Mouse (Mus musculus) MEL (cell line): ENCODE data around the gene Olfr193.
A peak's percentile ranks its signal among the peaks of the same experiment; 100 is the strongest.
"Not testable (repeated sequence)": the region's sequence is repeated elsewhere in the genome, so short reads cannot be mapped to it uniquely, and the experiment has no call there.

Experiments used
- CTCF ChIP-seq, 3 experiments: IDR thresholded peaks in 2 of 3; conservative IDR thresholded peaks in 1 of 3; 2 replicates each; pipeline ENCODE4 v1.5.1; 2011 to 2012; ENCODE audit warnings: low read length in 3 of 3, low read depth in 2 of 3, mild to moderate bottlenecking in 2 of 3, improper control_type of control experiment in 1 of 3, inconsistent platforms in 1 of 3, mixed read lengths in 1 of 3, moderate library complexity in 1 of 3; ENCODE audit not compliant: control insufficient read depth in 1 of 3, insufficient read depth in 1 of 3, poor library complexity in 1 of 3, severe bottlenecking in 1 of 3
- EP300 ChIP-seq, 2 experiments: IDR thresholded peaks; 2 replicates each; pipeline ENCODE4 v1.6.1; 2011; ENCODE audit warnings: improper control_type of control experiment in 2 of 2, low read length in 2 of 2, low read depth in 1 of 2, mild to moderate bottlenecking in 1 of 2
- ETS1 ChIP-seq: IDR thresholded peaks from 2 replicates; pipeline ENCODE4 v1.6.1; 2012; ENCODE audit warnings: low read depth, mild to moderate bottlenecking, inconsistent platforms, low read length, improper control_type of control experiment, moderate library complexity
- HCFC1 ChIP-seq: IDR thresholded peaks from 2 replicates; pipeline ENCODE4 v1.6.1; 2012; ENCODE audit warnings: low read depth, mild to moderate bottlenecking, inconsistent platforms, low read length, improper control_type of control experiment, moderate library complexity
- MEF2A ChIP-seq: IDR thresholded peaks from 2 replicates; pipeline ENCODE4 v1.6.1; 2014; ENCODE audit warnings: low read depth, mild to moderate bottlenecking, inconsistent platforms, low read length, improper control_type of control experiment; ENCODE audit not compliant: poor library complexity, insufficient replicate concordance, severe bottlenecking; ENCODE audit errors: extremely low read depth
- POLR2AphosphoS5 ChIP-seq: IDR thresholded peaks from 2 replicates; pipeline ENCODE4 v1.6.1; 2012; ENCODE audit warnings: low read depth, borderline replicate concordance, mild to moderate bottlenecking, inconsistent platforms, low read length, moderate library complexity, mixed read lengths
- TAL1 ChIP-seq: IDR thresholded peaks from 2 replicates; pipeline ENCODE4 v1.6.1; 2012; ENCODE audit warnings: mild to moderate bottlenecking, inconsistent platforms, low read length, moderate library complexity, mixed read lengths
- UBTF ChIP-seq: IDR thresholded peaks from 2 replicates; pipeline ENCODE4 v1.6.1; 2012; ENCODE audit warnings: low read depth, mild to moderate bottlenecking, inconsistent platforms, low read length, improper control_type of control experiment, moderate library complexity, borderline replicate concordance; ENCODE audit not compliant: insufficient read depth
- USF1 ChIP-seq: IDR thresholded peaks from 2 replicates; pipeline ENCODE4 v1.6.1; 2014; ENCODE audit warnings: low read depth, mild to moderate bottlenecking, inconsistent platforms, low read length, improper control_type of control experiment, moderate library complexity
- ZNF384 ChIP-seq: IDR thresholded peaks from 2 replicates; pipeline ENCODE4 v1.6.1; 2012; ENCODE audit warnings: low read depth, mild to moderate bottlenecking, inconsistent platforms, low read length, improper control_type of control experiment

GRCm38 (mm10) chr16:59081113-59081512 is 30.6 kb downstream of the Olfr193 start:
- not testable (repeated sequence) for TF ChIP-seq CTCF (IDR thresholded peaks at IDR 0.05 in 2 of 3, conservative IDR thresholded peaks at IDR 0.05 in 1 of 3; ENCODE audit: control insufficient read depth in 1 of 3, insufficient read depth in 1 of 3, low read depth in 2 of 3, low read length in 3 of 3, poor library complexity in 1 of 3, severe bottlenecking in 1 of 3); EP300 (IDR thresholded peaks at IDR 0.05; ENCODE audit: low read depth in 1 of 2, low read length in 2 of 2); HCFC1; MEF2A; TAL1; UBTF; USF1; POLR2AphosphoS5; ETS1
- peak; percentile 79 for TF ChIP-seq ZNF384
